Mouse (Mus musculus): ENCODE data around the gene Gm6401. TPM values are rescaled to one million over a fixed set of nuclear protein-coding genes. Genes with fewer than 3 reads are reported as not detected.
"Not testable (repeated sequence)": the region's sequence is repeated elsewhere in the genome, so short reads cannot be mapped to it uniquely, and the experiment has no call there.

The Gm6401 gene
- polyA plus RNA-seq (2012; ENCODE audit: insufficient read depth, low replicate concordance), result not detected in 2 replicates

GRCm38 (mm10) chr14:41967827-41968226 lies at the start of gene Gm6401:
Gene Gm6401 (minus strand): TSS chr14:41967927.
- peaks cover 11% of the 10 kb centered on the region for H3K9me3 ChIP-seq
- H3K27me3 ChIP-seq (replicated peaks); H3K4me1 ChIP-seq; H3K4me3 ChIP-seq (replicated peaks); H3K36me3 ChIP-seq (replicated peaks; ENCODE audit: low read length): not testable (repeated sequence)

GRCm38 (mm10) chr14:41983225-41983624 lies 15.5 kb upstream of the Gm6401 start, which contains the start of gene Gm3543:
Gene Gm3543 (minus strand): TSS chr14:41983325.
- H3K9me3 ChIP-seq; H3K4me1 ChIP-seq; H3K27me3 ChIP-seq (replicated peaks); H3K4me3 ChIP-seq (replicated peaks); H3K36me3 ChIP-seq (replicated peaks; ENCODE audit: low read length): not testable (repeated sequence)

GRCm38 (mm10) chr14:41968596-41968995 lies 869 bp upstream of the Gm6401 start:
- not testable (repeated sequence) for H3K4me3 ChIP-seq (replicated peaks); H3K27me3 ChIP-seq (replicated peaks); H3K36me3 ChIP-seq (replicated peaks; ENCODE audit: low read length); H3K4me1 ChIP-seq
- H3K9me3 ChIP-seq, result peaks cover 11% of the 10 kb centered on the region

- H3K4me3 ChIP-seq (replicated peaks); H3K4me1 ChIP-seq; H3K36me3 ChIP-seq (replicated peaks; ENCODE audit: low read length); H3K27me3 ChIP-seq (replicated peaks): not testable (repeated sequence)
- peaks cover 11% of the 10 kb centered on the region for H3K9me3 ChIP-seq
Measured at GRCm38 (mm10) chr14:41964095-41964494, 3.6 kb downstream of the Gm6401 start.

- H3K27me3 ChIP-seq (replicated peaks); H3K4me3 ChIP-seq (replicated peaks); H3K4me1 ChIP-seq; H3K9me3 ChIP-seq; H3K36me3 ChIP-seq (replicated peaks; ENCODE audit: low read length): not testable (repeated sequence)
Measured at GRCm38 (mm10) chr14:41943695-41944094, 24.0 kb downstream of the Gm6401 start, which contains the start of gene 1700024B05Rik. Gene 1700024B05Rik (plus strand): TSS chr14:41943995.

- H3K36me3 ChIP-seq (replicated peaks; ENCODE audit: low read length); H3K9me3 ChIP-seq; H3K4me3 ChIP-seq (replicated peaks); H3K27me3 ChIP-seq (replicated peaks); H3K4me1 ChIP-seq: not testable (repeated sequence)
Measured at GRCm38 (mm10) chr14:41924649-41925048, 43.1 kb downstream of the Gm6401 start, which contains the start of gene 1700049E17Rik1. Gene 1700049E17Rik1 (plus strand): TSS chr14:41924949.

Other genes with a start within 250 kb of the Gm6401 start
- gene Gm7929, start 217.3 kb downstream of the Gm6401 start, polyA plus RNA-seq (2012; ENCODE audit: insufficient read depth, low replicate concordance), result not detected in 2 replicates
- not detected in 2 replicates for gene Gm47189, start 195.5 kb downstream of the Gm6401 start, polyA plus RNA-seq (2012; ENCODE audit: insufficient read depth, low replicate concordance)
- gene Gm7980, start 60.6 kb downstream of the Gm6401 start, polyA plus RNA-seq (2012; ENCODE audit: insufficient read depth, low replicate concordance), result not detected in 2 replicates
- gene 1700049E17Rik1, start 43.0 kb downstream of the Gm6401 start, polyA plus RNA-seq (2012; ENCODE audit: insufficient read depth, low replicate concordance), result not detected in 2 replicates
- not detected in 2 replicates for gene 1700024B05Rik, start 23.9 kb downstream of the Gm6401 start, polyA plus RNA-seq (2012; ENCODE audit: insufficient read depth, low replicate concordance)
- gene Gm3543, start 15.4 kb upstream of the Gm6401 start, polyA plus RNA-seq (2012; ENCODE audit: insufficient read depth, low replicate concordance), result not detected in 2 replicates
- gene Gm7951, start 149.4 kb upstream of the Gm6401 start, polyA plus RNA-seq (2012; ENCODE audit: insufficient read depth, low replicate concordance), result not detected in 2 replicates
- not detected in 2 replicates for gene Gm17027, start 194.7 kb upstream of the Gm6401 start, polyA plus RNA-seq (2012; ENCODE audit: insufficient read depth, low replicate concordance)
- not detected in 2 replicates for gene Gm3573, start 222.9 kb upstream of the Gm6401 start, polyA plus RNA-seq (2012; ENCODE audit: insufficient read depth, low replicate concordance)

Measured in megakaryocyte, embryonic 14.5 days (primary cell).